Mouse (Mus musculus): ENCODE measurements at regions not wholly inside any gene's neighbourhood (a gene's known extent, or its start where the extent isn't known, plus 50 kb on each side); places are given as distances from the start of the nearest gene placed in this dataset.

DNA sequence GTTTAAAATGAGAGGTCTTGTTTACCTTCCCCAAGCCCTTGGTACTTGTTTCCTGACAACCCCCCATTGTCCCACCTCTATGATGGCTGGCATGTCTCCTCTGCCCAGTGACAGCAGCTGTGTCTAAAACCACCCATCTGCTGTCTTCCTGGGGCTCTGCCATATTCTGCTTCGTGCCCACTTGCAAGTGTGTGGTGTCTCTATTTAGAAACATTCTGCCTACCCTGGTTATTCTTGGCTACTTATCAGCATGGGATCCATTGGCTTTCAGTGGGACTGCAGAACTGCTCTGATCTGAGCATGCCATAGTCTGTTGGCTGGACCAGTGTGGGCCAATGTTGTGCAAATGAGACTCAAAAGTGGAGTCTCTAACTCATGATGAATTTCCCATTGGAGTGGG lies 497.5 kb downstream of the Adam3 start:
- H3K9ac ChIP-seq (replicated peaks; ENCODE audit: low read length): no peak overlapping the region
- no peaks in the 10 kb centered on the region for H3K9me3 ChIP-seq (replicated peaks; ENCODE audit: control insufficient read depth, low read length)
- H3K4me2 ChIP-seq (ENCODE audit: low read depth, low read length): no peak overlapping the region
- no peaks in the 10 kb centered on the region for H3K36me3 ChIP-seq (replicated peaks; ENCODE audit: control insufficient read depth, insufficient read depth, low read depth, low read length)
- H3K27ac ChIP-seq (replicated peaks; ENCODE audit: low read depth, low read length): no peak overlapping the region
- no peaks in the 10 kb centered on the region for H3K4me1 ChIP-seq (ENCODE audit: control insufficient read depth, insufficient read depth, low read length)
- no peak for ATAC-seq (replicated peaks; ENCODE audit: insufficient number of reproducible peaks, low FRiP score, low TSS enrichment, low read depth)
- H3K27me3 ChIP-seq (ENCODE audit: control insufficient read depth, insufficient read depth, low read length): no peaks in the 10 kb centered on the region
- no peak overlapping the region for H3K4me3 ChIP-seq (ENCODE audit: low read depth, low read length)
- no peak for DNase-seq (ENCODE audit: low spot score)
- 88% methylated on average over 1 of the region's 1 CpGs for WGBS

DNA sequence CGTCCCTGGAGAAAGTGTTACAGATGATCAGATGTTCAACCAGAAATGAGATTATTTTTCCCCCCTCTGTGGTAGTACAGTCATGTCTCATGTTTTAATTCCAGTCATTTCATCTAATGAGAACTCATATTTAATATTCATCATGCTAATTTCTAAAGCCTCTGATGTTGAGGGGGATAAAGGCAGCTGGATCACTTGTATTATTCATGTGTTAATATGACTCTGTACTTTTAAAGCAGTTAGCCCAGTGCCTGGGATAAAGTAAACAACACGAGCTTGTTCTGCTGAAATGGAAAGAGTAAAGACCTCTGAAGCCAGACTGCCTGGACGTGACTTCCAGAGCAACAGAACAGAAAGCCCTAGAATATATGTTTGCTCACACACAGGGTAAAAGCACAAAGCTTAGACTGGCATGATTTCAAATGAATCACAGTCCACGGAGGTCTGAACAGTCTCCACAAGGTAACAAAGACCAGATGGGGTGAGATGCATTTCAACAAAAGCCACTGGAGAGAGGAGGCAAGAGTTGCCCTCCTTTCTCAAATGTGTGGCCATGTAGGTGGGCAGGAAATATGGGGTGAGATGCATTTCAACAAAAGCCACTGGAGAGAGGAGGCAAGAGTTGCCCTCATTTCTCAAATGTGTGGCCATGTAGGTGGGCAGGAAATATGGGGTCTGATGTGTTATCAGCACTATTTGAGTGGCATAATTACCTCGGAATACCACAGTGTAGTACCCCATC lies 498.1 kb downstream of the Adam3 start:
- 56% methylated on average over 5 of the region's 5 CpGs for WGBS
- Histone ChIP-seq H3K36me3 (replicated peaks; ENCODE audit: control insufficient read depth, insufficient read depth, low read depth, low read length) (no peaks in the 10 kb centered on the region), H3K9me3 (replicated peaks; ENCODE audit: control insufficient read depth, low read length) (no peaks in the 10 kb centered on the region), H3K4me1 (ENCODE audit: control insufficient read depth, insufficient read depth, low read length) (no peaks in the 10 kb centered on the region), H3K4me2 (ENCODE audit: low read depth, low read length) (no peak overlapping the region), H3K27ac (replicated peaks; ENCODE audit: low read depth, low read length) (no peak overlapping the region), H3K27me3 (ENCODE audit: control insufficient read depth, insufficient read depth, low read length) (no peaks in the 10 kb centered on the region), H3K4me3 (ENCODE audit: low read depth, low read length) (no peak overlapping the region), H3K9ac (replicated peaks; ENCODE audit: low read length) (no peak overlapping the region)
- no peak for DNase-seq (ENCODE audit: low spot score)
- no peak for ATAC-seq (replicated peaks; ENCODE audit: insufficient number of reproducible peaks, low FRiP score, low TSS enrichment, low read depth)

DNA sequence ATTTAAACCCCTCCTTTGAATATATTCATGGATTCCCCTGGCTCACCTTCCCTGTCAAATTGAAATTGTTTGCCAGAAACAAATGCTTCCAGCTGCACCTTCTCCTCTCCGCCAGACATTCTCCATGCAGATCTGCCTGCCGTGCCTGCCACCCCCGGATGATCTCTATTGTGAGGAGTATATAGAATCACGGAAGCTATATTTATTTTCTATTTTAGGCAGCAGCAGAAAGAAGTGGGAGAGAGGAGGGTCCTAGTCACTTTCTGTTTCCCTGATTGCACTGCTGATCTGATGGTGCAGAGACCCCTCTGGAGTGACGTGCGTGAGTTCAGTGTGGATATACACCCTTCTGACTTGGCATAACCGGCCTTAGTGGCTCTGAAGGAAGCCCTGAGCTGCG lies 505.4 kb downstream of the Adam3 start:
- H3K4me2 ChIP-seq (ENCODE audit: low read depth, low read length): no peak overlapping the region
- no peaks in the 10 kb centered on the region for H3K4me1 ChIP-seq (ENCODE audit: control insufficient read depth, insufficient read depth, low read length)
- no peak for ATAC-seq (replicated peaks; ENCODE audit: insufficient number of reproducible peaks, low FRiP score, low TSS enrichment, low read depth)
- no peaks in the 10 kb centered on the region for H3K9me3 ChIP-seq (replicated peaks; ENCODE audit: control insufficient read depth, low read length)
- no peak overlapping the region for H3K9ac ChIP-seq (replicated peaks; ENCODE audit: low read length)
- H3K4me3 ChIP-seq (ENCODE audit: low read depth, low read length): no peak overlapping the region
- WGBS: 75% methylated on average over 8 of the region's 8 CpGs
- no peaks in the 10 kb centered on the region for H3K27me3 ChIP-seq (ENCODE audit: control insufficient read depth, insufficient read depth, low read length)
- no peak for DNase-seq (ENCODE audit: low spot score)
- H3K36me3 ChIP-seq (replicated peaks; ENCODE audit: control insufficient read depth, insufficient read depth, low read depth, low read length): no peaks in the 10 kb centered on the region
- no peak overlapping the region for H3K27ac ChIP-seq (replicated peaks; ENCODE audit: low read depth, low read length)

DNA sequence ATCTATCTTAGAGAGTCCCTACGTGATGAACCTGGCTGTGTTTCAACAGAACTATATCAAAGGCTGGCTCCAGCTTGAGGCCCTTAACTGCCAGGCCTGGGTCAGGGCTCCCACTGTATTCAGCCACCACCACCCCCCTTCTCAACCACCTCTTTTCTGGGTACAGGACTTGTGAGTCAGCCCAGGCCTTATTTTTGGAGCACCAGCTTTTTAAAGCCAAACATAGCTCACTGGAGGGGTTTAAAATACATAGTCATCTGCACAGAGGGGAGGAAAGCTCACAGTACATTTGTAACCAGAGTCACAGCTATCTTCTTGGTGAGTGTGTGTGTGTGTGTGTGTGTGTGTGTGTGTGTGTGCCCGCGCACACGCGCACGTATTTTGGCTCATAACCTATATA lies 509.0 kb downstream of the Adam3 start:
- DNase-seq (ENCODE audit: low spot score) (no peak), ATAC-seq (replicated peaks; ENCODE audit: insufficient number of reproducible peaks, low FRiP score, low TSS enrichment, low read depth) (no peak)
- Histone ChIP-seq H3K36me3 (replicated peaks; ENCODE audit: control insufficient read depth, insufficient read depth, low read depth, low read length) (no peaks in the 10 kb centered on the region), H3K9me3 (replicated peaks; ENCODE audit: control insufficient read depth, low read length) (no peaks in the 10 kb centered on the region), H3K4me2 (ENCODE audit: low read depth, low read length) (no peak overlapping the region), H3K27me3 (ENCODE audit: control insufficient read depth, insufficient read depth, low read length) (no peaks in the 10 kb centered on the region), H3K27ac (replicated peaks; ENCODE audit: low read depth, low read length) (no peak overlapping the region), H3K4me3 (ENCODE audit: low read depth, low read length) (no peak overlapping the region), H3K4me1 (ENCODE audit: control insufficient read depth, insufficient read depth, low read length) (no peaks in the 10 kb centered on the region), H3K9ac (replicated peaks; ENCODE audit: low read length) (no peak overlapping the region)
- 90% methylated on average over 6 of the region's 6 CpGs for WGBS

- H3K4me1 ChIP-seq (ENCODE audit: control insufficient read depth, insufficient read depth, low read length): no peaks in the 10 kb centered on the region
- H3K9me3 ChIP-seq (replicated peaks; ENCODE audit: control insufficient read depth, low read length): no peaks in the 10 kb centered on the region
- H3K36me3 ChIP-seq (replicated peaks; ENCODE audit: control insufficient read depth, insufficient read depth, low read depth, low read length): no peaks in the 10 kb centered on the region
- no peak for DNase-seq (ENCODE audit: low spot score)
- no peak overlapping the region for H3K27ac ChIP-seq (replicated peaks; ENCODE audit: low read depth, low read length)
- no peak overlapping the region for H3K9ac ChIP-seq (replicated peaks; ENCODE audit: low read length)
- no peak for ATAC-seq (replicated peaks; ENCODE audit: insufficient number of reproducible peaks, low FRiP score, low TSS enrichment, low read depth)
- H3K4me3 ChIP-seq (ENCODE audit: low read depth, low read length): no peak overlapping the region
- H3K27me3 ChIP-seq (ENCODE audit: control insufficient read depth, insufficient read depth, low read length): no peaks in the 10 kb centered on the region
- WGBS: 79% methylated on average over 9 of the region's 9 CpGs
- H3K4me2 ChIP-seq (ENCODE audit: low read depth, low read length): no peak overlapping the region
These were observed 510.0 kb downstream of the Adam3 start for GRCm38 (mm10) chr8:24215510-24216138.

GRCm38 (mm10) chr8:24214315-24214714 lies 511.3 kb downstream of the Adam3 start:
- no peaks in the 10 kb centered on the region for H3K27me3 ChIP-seq (ENCODE audit: control insufficient read depth, insufficient read depth, low read length)
- H3K4me1 ChIP-seq (ENCODE audit: control insufficient read depth, insufficient read depth, low read length): no peaks in the 10 kb centered on the region
- H3K9ac ChIP-seq (replicated peaks; ENCODE audit: low read length): no peak overlapping the region
- DNase-seq (ENCODE audit: low spot score) (no peak), ATAC-seq (replicated peaks; ENCODE audit: insufficient number of reproducible peaks, low FRiP score, low TSS enrichment, low read depth) (no peak)
- no peak overlapping the region for H3K4me2 ChIP-seq (ENCODE audit: low read depth, low read length)
- H3K9me3 ChIP-seq (replicated peaks; ENCODE audit: control insufficient read depth, low read length): no peaks in the 10 kb centered on the region
- H3K4me3 ChIP-seq (ENCODE audit: low read depth, low read length): no peak overlapping the region
- H3K36me3 ChIP-seq (replicated peaks; ENCODE audit: control insufficient read depth, insufficient read depth, low read depth, low read length): no peaks in the 10 kb centered on the region
- H3K27ac ChIP-seq (replicated peaks; ENCODE audit: low read depth, low read length): no peak overlapping the region
- WGBS: 79% methylated on average over 4 of the region's 4 CpGs

DNA sequence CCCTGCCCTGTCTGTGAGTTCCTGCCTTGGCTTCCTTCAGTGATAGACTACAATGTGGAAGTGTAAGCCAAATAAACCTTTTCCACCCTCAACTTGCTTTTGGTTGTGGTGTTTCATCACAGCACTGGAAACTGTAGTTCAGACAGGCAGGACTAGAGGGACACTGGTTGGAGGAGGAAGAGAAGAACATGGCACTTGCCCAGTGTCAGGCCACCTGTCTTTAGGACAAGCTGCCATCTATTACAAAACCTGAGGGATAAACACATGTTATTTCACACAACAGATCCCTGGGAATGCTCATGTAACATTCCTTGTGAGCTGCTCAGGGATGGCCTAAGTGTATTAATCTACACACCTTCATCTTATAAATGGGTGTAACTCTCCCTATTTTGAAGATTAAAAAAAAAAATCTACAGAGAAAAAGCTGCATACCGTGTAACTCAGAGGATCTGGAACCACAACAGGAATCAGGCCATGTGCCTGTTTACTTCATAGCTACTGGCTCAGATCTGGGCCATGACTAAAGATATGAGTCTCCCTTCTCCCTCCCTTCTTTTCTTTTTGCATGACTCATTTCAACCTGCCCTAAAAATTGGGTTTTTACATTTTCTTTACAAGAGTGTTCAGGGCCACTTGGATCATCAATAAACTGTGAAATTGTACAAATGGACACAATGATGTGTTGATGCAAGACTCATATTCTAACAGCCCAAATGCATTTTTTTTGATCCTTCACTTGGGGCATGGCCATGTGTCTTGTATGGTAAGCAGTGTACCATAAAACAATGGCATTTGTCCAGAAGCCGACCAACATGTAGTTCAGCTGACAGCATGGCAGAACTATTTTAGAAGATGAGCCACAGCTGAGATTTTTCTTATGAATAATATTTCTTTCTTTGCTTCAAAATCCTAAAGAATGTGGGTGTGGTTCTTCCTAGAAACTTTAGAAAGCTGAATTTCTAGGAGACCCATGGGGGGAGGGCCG lies 513.1 kb downstream of the Adam3 start:
- H3K4me1 ChIP-seq (ENCODE audit: control insufficient read depth, insufficient read depth, low read length): no peaks in the 10 kb centered on the region
- no peak overlapping the region for H3K4me3 ChIP-seq (ENCODE audit: low read depth, low read length)
- no peak overlapping the region for H3K9ac ChIP-seq (replicated peaks; ENCODE audit: low read length)
- no peaks in the 10 kb centered on the region for H3K9me3 ChIP-seq (replicated peaks; ENCODE audit: control insufficient read depth, low read length)
- ATAC-seq (replicated peaks; ENCODE audit: insufficient number of reproducible peaks, low FRiP score, low TSS enrichment, low read depth): no peak
- no peaks in the 10 kb centered on the region for H3K27me3 ChIP-seq (ENCODE audit: control insufficient read depth, insufficient read depth, low read length)
- no peak for DNase-seq (ENCODE audit: low spot score)
- H3K36me3 ChIP-seq (replicated peaks; ENCODE audit: control insufficient read depth, insufficient read depth, low read depth, low read length): no peaks in the 10 kb centered on the region
- 86% methylated on average over 3 of the region's 3 CpGs for WGBS
- H3K4me2 ChIP-seq (ENCODE audit: low read depth, low read length): no peak overlapping the region
- H3K27ac ChIP-seq (replicated peaks; ENCODE audit: low read depth, low read length): no peak overlapping the region

GRCm38 (mm10) chr8:24211091-24211490 lies 514.6 kb downstream of the Adam3 start:
- Histone ChIP-seq H3K9ac (replicated peaks; ENCODE audit: low read length) (no peak overlapping the region), H3K4me2 (ENCODE audit: low read depth, low read length) (no peak overlapping the region), H3K4me3 (ENCODE audit: low read depth, low read length) (no peak overlapping the region), H3K27me3 (ENCODE audit: control insufficient read depth, insufficient read depth, low read length) (no peaks in the 10 kb centered on the region), H3K4me1 (ENCODE audit: control insufficient read depth, insufficient read depth, low read length) (no peaks in the 10 kb centered on the region), H3K9me3 (replicated peaks; ENCODE audit: control insufficient read depth, low read length) (no peaks in the 10 kb centered on the region), H3K27ac (replicated peaks; ENCODE audit: low read depth, low read length) (no peak overlapping the region), H3K36me3 (replicated peaks; ENCODE audit: control insufficient read depth, insufficient read depth, low read depth, low read length) (no peaks in the 10 kb centered on the region)
- 75% methylated on average over 1 of the region's 1 CpGs for WGBS
- ATAC-seq (replicated peaks; ENCODE audit: insufficient number of reproducible peaks, low FRiP score, low TSS enrichment, low read depth): no peak
- no peak for DNase-seq (ENCODE audit: low spot score)
